15 mouse cellular contexts compared by ENCODE assay signal in genomic region chr16:95427512-95427911, GRCm38 (mm10).
"Had no signal": no experiment of that assay in that cellular context is flagged by ENCODE, and none has a peak within 500 bp of the region (broad histone marks: within the 10 kb centered on the region; RNA-seq: fewer than 3 reads in every experiment).

No protein-coding gene starts in this region.

- DNase-seq: kidney, adult 11 months; kidney, adult 9 months; kidney, postnatal 36 days; layer of hippocampus, adult 9-11 months; layer of hippocampus, postnatal 36 days; liver, embryonic 13.5 days; lung, adult 2 months; lung, postnatal 10 days; lung, postnatal 4 days; midbrain, embryonic 14.5 days; retina, postnatal 1 day; thymus, postnatal 14 days had no signal

- ATAC-seq: hindbrain, postnatal 0 days had no signal

- H3K9ac ChIP-seq: liver, embryonic 13.5 days; neural tube, embryonic 12.5 days had no signal

- H3K4me1 ChIP-seq: liver, embryonic 13.5 days; neural tube, embryonic 12.5 days had no signal

- H3K4me2 ChIP-seq: liver, embryonic 13.5 days; neural tube, embryonic 12.5 days had no signal

- H3K9me3 ChIP-seq: liver, embryonic 13.5 days; neural tube, embryonic 12.5 days had no signal

- H3K4me3 ChIP-seq: liver, embryonic 13.5 days; neural tube, embryonic 12.5 days had no signal

- H3K27me3 ChIP-seq: liver, embryonic 13.5 days; neural tube, embryonic 12.5 days had no signal

- H3K27ac ChIP-seq: hindbrain, postnatal 0 days; kidney, postnatal 0 days; liver, embryonic 13.5 days; neural tube, embryonic 12.5 days had no signal

- H3K36me3 ChIP-seq: liver, embryonic 13.5 days; neural tube, embryonic 12.5 days had no signal
